Mouse (Mus musculus): Measurements from ENCODE around the gene Mocs2.

The Mocs2 gene

GRCm38 (mm10) chr13:114854428-114854827, 36.4 kb downstream of the Mocs2 start:
- DNase-seq, result no peak

- no peak for DNase-seq
Measured at GRCm38 (mm10) chr13:114855573-114856268, 37.7 kb downstream of the Mocs2 start.

- DNase-seq, result no peak
Measured at GRCm38 (mm10) chr13:114856269-114856627, 38.2 kb downstream of the Mocs2 start.

- DNase-seq, result no peak
Measured at GRCm38 (mm10) chr13:114857525-114857924, 39.5 kb downstream of the Mocs2 start.

GRCm38 (mm10) chr13:114874738-114875137, 56.7 kb downstream of the Mocs2 start:
- no peak for DNase-seq

- DNase-seq, result no peak
Measured at GRCm38 (mm10) chr13:114876005-114876520, 58.0 kb downstream of the Mocs2 start.

- DNase-seq, result no peak
Measured at GRCm38 (mm10) chr13:114878667-114879066, 60.6 kb downstream of the Mocs2 start.

All from thymus, adult 18-20 months (tissue).